Mouse (Mus musculus): ENCODE results near the gene Vwa5b1. TPM values are rescaled to one million over a fixed set of nuclear protein-coding genes. Genes with fewer than 3 reads are reported as not detected.

Vwa5b1 gene
- polyA plus RNA-seq, 1 experiment from 2014 or later = 1.2 TPM

- Histone ChIP-seq H3K27me3 (no peaks in the 10 kb centered on the region), H3K4me3 (no peak overlapping the region), H3K9me3 (no peaks in the 10 kb centered on the region), H3K9ac (replicated peaks) (no peak overlapping the region), H3K4me2 (replicated peaks) (no peak overlapping the region), H3K27ac (replicated peaks) (no peak overlapping the region), H3K36me3 (no peaks in the 10 kb centered on the region), H3K4me1 (0 out of 2 replicates have a peak, but pooled peaks cover 5% of the 10 kb centered on the region)
- 76% methylated on average over 3 of the region's 3 CpGs for WGBS
- ATAC-seq (replicated peaks) = no peak
These were observed 12.5 kb upstream of the Vwa5b1 start for GRCm38 (mm10) chr4:138648096-138648635.

- H3K9ac ChIP-seq (replicated peaks) = no peak overlapping the region
- no peaks in the 10 kb centered on the region for H3K4me1 ChIP-seq
- no peak overlapping the region for H3K4me2 ChIP-seq (replicated peaks)
- no peak overlapping the region for H3K27ac ChIP-seq (replicated peaks)
- 26% methylated on average over 4 of the region's 4 CpGs for WGBS
- H3K36me3 ChIP-seq = no peaks in the 10 kb centered on the region
- no peaks in the 10 kb centered on the region for H3K9me3 ChIP-seq
- ATAC-seq (replicated peaks) = no peak
- no peaks in the 10 kb centered on the region for H3K27me3 ChIP-seq
- H3K4me3 ChIP-seq = no peak overlapping the region
These were observed 6.6 kb upstream of the Vwa5b1 start for GRCm38 (mm10) chr4:138642272-138642671.

GRCm38 (mm10) chr4:138636146-138636511 lies 445 bp upstream of the Vwa5b1 start:
- H3K4me1 ChIP-seq = peaks cover 6% of the 10 kb centered on the region
- WGBS = 51% methylated on average over 4 of the region's 4 CpGs
- H3K27ac ChIP-seq (replicated peaks) = no peak overlapping the region
- no peak overlapping the region for H3K9ac ChIP-seq (replicated peaks)
- H3K36me3 ChIP-seq = no peaks in the 10 kb centered on the region
- H3K9me3 ChIP-seq = no peaks in the 10 kb centered on the region
- ATAC-seq (replicated peaks) = no peak
- no peak overlapping the region for H3K4me2 ChIP-seq (replicated peaks)
- H3K4me3 ChIP-seq = no peak overlapping the region
- H3K27me3 ChIP-seq = no peaks in the 10 kb centered on the region

DNA sequence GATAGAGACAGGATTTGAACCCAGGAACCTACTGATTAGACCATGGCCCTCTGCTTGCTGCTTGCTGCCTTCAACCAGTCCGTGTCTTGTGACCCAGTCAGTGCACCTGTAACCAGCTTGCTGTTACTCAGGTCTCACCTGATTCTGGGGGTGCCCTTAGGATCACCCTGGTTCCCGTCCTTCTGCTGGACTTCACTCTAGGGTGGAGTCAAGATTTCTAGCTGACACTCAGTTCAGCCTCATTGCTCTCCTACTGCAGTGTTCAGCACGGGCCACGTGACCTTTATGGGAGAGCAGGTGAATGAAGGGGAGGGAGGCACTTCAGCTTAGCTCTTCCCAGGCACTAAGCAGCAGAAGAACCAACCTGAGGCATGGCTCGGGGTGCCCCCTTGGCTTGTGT lies 7.4 kb downstream of the Vwa5b1 start:
- Histone ChIP-seq H3K4me3 (no peak overlapping the region), H3K4me2 (replicated peaks) (no peak overlapping the region), H3K27ac (replicated peaks) (no peak overlapping the region), H3K27me3 (no peaks in the 10 kb centered on the region), H3K9me3 (no peaks in the 10 kb centered on the region), H3K9ac (replicated peaks) (no peak overlapping the region), H3K4me1 (no peaks in the 10 kb centered on the region), H3K36me3 (no peaks in the 10 kb centered on the region)
- ATAC-seq (replicated peaks) = no peak
- 58% methylated on average over 5 of the region's 5 CpGs for WGBS

DNA sequence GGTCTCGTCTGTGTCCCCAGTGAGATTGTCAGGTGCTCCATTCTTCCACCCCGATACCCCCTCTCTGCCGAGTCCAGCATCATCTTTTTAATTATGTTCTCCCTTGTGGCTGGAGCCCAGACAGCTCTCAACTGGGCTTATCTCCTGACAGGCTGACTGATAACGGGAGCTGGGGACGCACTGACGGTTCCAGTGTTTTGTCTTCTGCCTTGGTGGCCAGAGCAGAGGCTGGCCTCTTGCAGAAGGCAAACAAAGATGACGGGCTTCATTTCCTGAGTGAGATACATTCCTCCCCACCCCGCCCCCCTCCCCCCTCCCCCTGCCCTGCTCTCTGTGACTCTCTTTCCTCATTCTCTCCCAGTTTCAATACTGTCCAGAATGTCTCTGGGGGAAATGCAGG lies 21.2 kb downstream of the Vwa5b1 start:
- no peaks in the 10 kb centered on the region for H3K27me3 ChIP-seq
- no peaks in the 10 kb centered on the region for H3K4me1 ChIP-seq
- H3K9ac ChIP-seq (replicated peaks) = no peak overlapping the region
- WGBS = 22% methylated on average over 8 of the region's 8 CpGs
- H3K4me3 ChIP-seq = no peak overlapping the region
- no peak overlapping the region for H3K4me2 ChIP-seq (replicated peaks)
- ATAC-seq (replicated peaks) = no peak
- H3K36me3 ChIP-seq = no peaks in the 10 kb centered on the region
- H3K27ac ChIP-seq (replicated peaks) = no peak overlapping the region
- no peaks in the 10 kb centered on the region for H3K9me3 ChIP-seq

DNA sequence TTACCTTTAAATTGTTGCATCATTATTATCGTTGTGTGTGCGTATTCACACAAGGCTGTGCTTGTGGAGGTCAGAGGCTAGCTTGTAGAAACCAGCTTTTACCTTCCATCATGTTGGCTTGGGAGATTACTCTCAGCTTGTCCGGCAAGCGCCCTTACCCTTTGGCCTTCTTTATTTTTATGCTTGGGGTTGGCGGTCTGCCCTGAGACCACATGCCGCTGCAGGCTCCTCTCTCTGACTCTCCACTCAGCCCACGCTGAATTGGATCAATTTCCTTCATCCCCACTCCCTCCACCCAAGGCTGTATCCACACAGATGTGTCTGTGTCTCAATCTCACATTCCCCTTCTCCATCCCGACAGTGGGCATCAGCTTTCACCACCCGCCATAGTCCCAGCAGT lies 33.8 kb downstream of the Vwa5b1 start:
- H3K27ac ChIP-seq (replicated peaks) = no peak overlapping the region
- no peaks in the 10 kb centered on the region for H3K9me3 ChIP-seq
- no peaks in the 10 kb centered on the region for H3K27me3 ChIP-seq
- H3K4me1 ChIP-seq = peaks cover 21% of the 10 kb centered on the region
- no peak overlapping the region for H3K9ac ChIP-seq (replicated peaks)
- H3K4me3 ChIP-seq = no peak overlapping the region
- H3K36me3 ChIP-seq = no peaks in the 10 kb centered on the region
- no peak overlapping the region for H3K4me2 ChIP-seq (replicated peaks)
- ATAC-seq (replicated peaks) = no peak
- WGBS = 77% methylated on average over 9 of the region's 9 CpGs

DNA sequence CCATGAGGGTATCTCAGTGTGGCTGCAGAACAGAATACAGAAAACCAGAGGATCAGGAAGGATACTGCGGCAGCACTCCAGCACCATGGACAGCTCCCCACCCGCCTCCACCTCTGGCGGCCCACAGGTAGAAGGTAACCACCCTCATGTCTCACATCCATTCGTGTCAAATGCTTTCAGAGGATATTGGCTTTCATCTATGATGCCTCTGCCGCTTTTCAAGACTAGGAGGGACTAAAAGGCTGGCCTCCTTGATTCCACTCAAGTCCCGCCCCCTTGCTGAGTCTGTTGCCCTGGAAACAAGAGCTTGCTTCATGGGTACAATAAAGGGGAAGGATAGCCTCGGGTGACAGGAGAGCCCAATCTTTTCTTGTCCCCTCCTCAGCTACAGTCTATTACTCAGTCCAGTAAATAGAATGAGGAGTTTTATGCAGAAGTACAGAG lies 37.8 kb downstream of the Vwa5b1 start:
- H3K9ac ChIP-seq (replicated peaks) = no peak overlapping the region
- peak overlapping the region; percentile 38 for H3K27ac ChIP-seq (replicated peaks)
- H3K9me3 ChIP-seq = no peaks in the 10 kb centered on the region
- H3K27me3 ChIP-seq = no peaks in the 10 kb centered on the region
- no peaks in the 10 kb centered on the region for H3K36me3 ChIP-seq
- peaks cover 23% of the 10 kb centered on the region for H3K4me1 ChIP-seq
- no peak overlapping the region for H3K4me2 ChIP-seq (replicated peaks)
- WGBS = under 1% methylated on average over 7 of the region's 7 CpGs
- no peak overlapping the region for H3K4me3 ChIP-seq
- peak; percentile 67 for ATAC-seq (replicated peaks)

- Histone ChIP-seq H3K4me3 (no peak overlapping the region), H3K4me2 (replicated peaks) (no peak overlapping the region), H3K4me1 (peaks cover 23% of the 10 kb centered on the region), H3K27ac (replicated peaks) (peak overlapping the region; percentile 33), H3K36me3 (no peaks in the 10 kb centered on the region), H3K9ac (replicated peaks) (no peak overlapping the region), H3K27me3 (no peaks in the 10 kb centered on the region), H3K9me3 (no peaks in the 10 kb centered on the region)
- no peak for ATAC-seq (replicated peaks)
- WGBS = 34% methylated on average over 12 of the region's 12 CpGs
These were observed 39.1 kb downstream of the Vwa5b1 start for GRCm38 (mm10) chr4:138596391-138597130.

DNA sequence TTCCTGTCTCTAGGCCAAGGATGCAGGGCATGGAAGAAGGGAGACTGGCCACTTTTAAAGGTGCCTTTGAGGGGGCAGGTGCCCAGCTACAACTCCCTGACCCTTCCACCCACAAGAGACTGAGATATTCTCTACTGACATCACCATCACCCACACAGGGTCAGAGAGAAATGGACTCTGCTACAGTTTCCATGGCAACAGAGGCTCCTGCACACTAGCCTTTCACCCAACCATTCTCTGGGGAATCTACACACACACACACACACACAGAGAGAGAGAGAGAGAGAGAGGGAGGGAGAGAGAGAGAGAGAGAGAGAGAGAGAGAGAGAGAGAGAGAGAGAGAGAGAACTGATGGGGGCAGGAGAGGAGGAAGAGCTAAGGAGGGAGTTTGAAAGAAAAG lies 50.7 kb downstream of the Vwa5b1 start:
- Histone ChIP-seq H3K9ac (replicated peaks) (no peak overlapping the region), H3K27me3 (no peaks in the 10 kb centered on the region), H3K4me3 (no peak overlapping the region), H3K9me3 (no peaks in the 10 kb centered on the region), H3K4me2 (replicated peaks) (no peak overlapping the region), H3K27ac (replicated peaks) (no peak overlapping the region), H3K36me3 (no peaks in the 10 kb centered on the region), H3K4me1 (no peaks in the 10 kb centered on the region)
- no peak for ATAC-seq (replicated peaks)

DNA sequence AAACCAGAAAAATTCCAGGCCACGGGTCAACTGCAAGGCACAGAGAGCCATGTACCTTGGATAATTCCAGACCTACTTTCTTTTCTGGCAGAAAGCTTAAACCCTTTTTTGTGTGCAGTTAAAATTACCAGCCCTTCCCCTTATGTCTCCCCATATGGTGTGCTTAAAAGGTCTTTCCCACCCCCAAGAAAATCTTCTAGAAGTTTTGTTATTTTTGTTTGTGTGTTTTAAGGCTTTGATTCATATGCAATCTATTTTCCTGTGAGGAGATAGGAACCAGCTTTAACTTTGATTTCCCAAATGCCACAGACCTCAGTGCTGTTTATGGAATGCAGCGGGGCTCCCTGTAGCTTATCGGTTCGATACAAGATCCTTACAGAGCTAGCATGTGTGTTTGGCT lies 53.2 kb downstream of the Vwa5b1 start:
- no peak overlapping the region for H3K4me3 ChIP-seq
- H3K36me3 ChIP-seq = no peaks in the 10 kb centered on the region
- H3K9ac ChIP-seq (replicated peaks) = no peak overlapping the region
- H3K27me3 ChIP-seq = no peaks in the 10 kb centered on the region
- no peaks in the 10 kb centered on the region for H3K9me3 ChIP-seq
- no peak for ATAC-seq (replicated peaks)
- H3K4me2 ChIP-seq (replicated peaks) = no peak overlapping the region
- WGBS = 66% methylated on average over 4 of the region's 4 CpGs
- no peak overlapping the region for H3K27ac ChIP-seq (replicated peaks)
- H3K4me1 ChIP-seq = no peaks in the 10 kb centered on the region

GRCm38 (mm10) chr4:138578406-138578805 lies 57.3 kb downstream of the Vwa5b1 start:
- 82% methylated on average over 19 of the region's 19 CpGs for WGBS
- peaks cover 5% of the 10 kb centered on the region; the same call in 1 of the 2 replicates for H3K4me1 ChIP-seq
- H3K27me3 ChIP-seq = no peaks in the 10 kb centered on the region
- H3K9ac ChIP-seq (replicated peaks) = no peak overlapping the region
- no peaks in the 10 kb centered on the region for H3K9me3 ChIP-seq
- H3K36me3 ChIP-seq = no peaks in the 10 kb centered on the region
- no peak overlapping the region for H3K4me3 ChIP-seq
- no peak for ATAC-seq (replicated peaks)
- H3K27ac ChIP-seq (replicated peaks) = no peak overlapping the region
- H3K4me2 ChIP-seq (replicated peaks) = no peak overlapping the region

GRCm38 (mm10) chr4:138576661-138577060 lies 59.0 kb downstream of the Vwa5b1 start:
- H3K4me1 ChIP-seq = peaks cover 5% of the 10 kb centered on the region; the same call in 1 of the 2 replicates
- ATAC-seq (replicated peaks) = no peak
- no peak overlapping the region for H3K9ac ChIP-seq (replicated peaks)
- H3K27me3 ChIP-seq = no peaks in the 10 kb centered on the region
- no peaks in the 10 kb centered on the region for H3K36me3 ChIP-seq
- H3K9me3 ChIP-seq = no peaks in the 10 kb centered on the region
- WGBS = 62% methylated on average over 4 of the region's 4 CpGs
- H3K4me3 ChIP-seq = no peak overlapping the region
- no peak overlapping the region for H3K4me2 ChIP-seq (replicated peaks)
- H3K27ac ChIP-seq (replicated peaks) = no peak overlapping the region

All from forebrain, embryonic 15.5 days (tissue).